In the genomic region with DNA sequence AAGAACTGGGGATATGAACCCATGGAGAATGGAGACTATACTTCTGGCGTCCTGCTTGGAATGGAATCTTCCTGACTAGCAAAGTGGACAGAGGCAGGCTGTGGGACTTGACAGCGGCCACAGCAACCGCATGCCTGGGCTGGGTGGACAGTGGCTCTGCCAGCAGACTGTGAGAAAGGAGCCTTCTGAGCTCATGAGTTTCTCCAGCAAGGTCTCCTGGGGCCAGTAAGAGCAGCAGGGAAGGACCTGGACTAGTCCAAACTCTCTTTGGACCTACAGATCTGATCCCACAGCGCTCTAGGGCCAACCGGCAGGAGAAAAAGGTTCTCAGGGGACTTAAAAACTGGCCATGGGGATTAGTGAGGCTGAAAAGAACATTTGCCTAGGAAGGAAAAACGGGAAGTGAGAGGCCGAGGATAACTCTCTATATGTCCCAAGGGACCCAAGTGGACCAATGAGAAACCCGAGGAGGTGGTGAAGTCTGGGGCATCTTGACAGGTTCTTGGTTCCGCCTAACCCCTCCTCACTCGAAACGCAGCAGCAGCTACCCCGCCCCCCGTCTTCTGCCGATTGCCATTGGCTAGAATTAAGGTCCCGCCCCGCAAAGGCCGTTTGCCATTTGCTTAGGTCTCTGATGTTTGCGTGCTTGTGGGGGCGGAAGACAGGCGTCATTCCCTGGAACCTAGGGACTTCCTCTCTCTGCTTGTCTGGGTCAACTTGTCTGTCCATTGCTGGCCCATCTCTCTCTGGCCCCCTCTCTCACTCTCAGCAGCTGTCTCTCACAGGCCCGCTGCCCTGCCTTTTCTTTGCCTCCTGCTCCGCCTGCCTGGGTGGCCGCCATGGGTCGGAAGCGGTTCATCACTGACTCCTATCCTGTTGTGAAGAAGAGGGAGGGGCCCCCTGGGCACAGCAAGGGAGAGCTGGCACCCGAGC, we compare ENCODE assay signal across 7 mouse cellular contexts. TPM values are rescaled to one million over a fixed set of nuclear protein-coding genes. Genes with fewer than 3 reads are reported as not detected.
DNase-seq lines count a peak whose midpoint lies in the region; ATAC-seq and TF ChIP-seq lines count a peak whose summit lies in the region.

A gene (plus strand): TSS at position 647 of the 933 bp plus-strand sequence.

- ATAC-seq in intestine, postnatal 0 days: peak; percentile 82
- peak; percentile 90 for ATAC-seq in midbrain, embryonic 12.5 days (ENCODE audit: low FRiP score, low read depth)

- peak within 1 kb of the TSS; percentile 84 for H3K4me2 ChIP-seq in intestine, postnatal 0 days (replicated peaks; ENCODE audit: low read depth)
- peak within 1 kb of the TSS; percentile 88 for H3K4me2 ChIP-seq in midbrain, embryonic 12.5 days (replicated peaks)

- no peaks in the 10 kb centered on the region for H3K36me3 ChIP-seq in intestine, postnatal 0 days (ENCODE audit: control insufficient read depth, insufficient read depth)
- no peaks in the 10 kb centered on the region for H3K36me3 ChIP-seq in midbrain, embryonic 12.5 days
- no peaks in the 10 kb centered on the region for H3K36me3 ChIP-seq in small intestine, adult 2 months (ENCODE audit: control insufficient read depth, insufficient read depth, low read length)

- DNase-seq in adrenal gland, adult 8-10 months: peak; percentile 97
- peak; percentile 89 for DNase-seq in embryo, embryonic 9.5 days (ENCODE audit: extremely low spot score)
- peak; percentile 95 to 97 for DNase-seq in gastrocnemius, postnatal 4 days (ENCODE audit: low spot score in 2 of 2)
- peak; percentile 97 for DNase-seq in left cerebral cortex, postnatal 4 days

- peak within 1 kb of the TSS; percentile 53 for H3K4me3 ChIP-seq in intestine, postnatal 0 days (ENCODE audit: low read depth, low read length)
- H3K4me3 ChIP-seq in midbrain, embryonic 12.5 days: peak within 1 kb of the TSS; percentile 60
- peak within 1 kb of the TSS; percentile 76 for H3K4me3 ChIP-seq in small intestine, adult 2 months (ENCODE audit: low read depth, low read length)

- intact Hi-C loops in left cerebral cortex, postnatal 4 days (cut with DNase I): no loop called here

- no peak for TF ChIP-seq CTCF in intestine, postnatal 0 days (IDR thresholded peaks at IDR 0.05; ENCODE audit: low read depth)
- no peak for TF ChIP-seq CTCF in small intestine, adult 2 months (IDR thresholded peaks at IDR 0.05; ENCODE audit: extremely low read depth, insufficient read length, insufficient replicate concordance, low read depth, low read length)

- no peaks in the 10 kb centered on the region for H3K9me3 ChIP-seq in intestine, postnatal 0 days (ENCODE audit: control insufficient read depth)
- H3K9me3 ChIP-seq in midbrain, embryonic 12.5 days: no peaks in the 10 kb centered on the region

- TF ChIP-seq POLR2A in small intestine, adult 2 months (IDR thresholded peaks at IDR 0.05; ENCODE audit: low read depth, low read length): peak; percentile 88

- peaks cover 7% of the 10 kb centered on the region for H3K4me1 ChIP-seq in intestine, postnatal 0 days (replicated peaks; ENCODE audit: control insufficient read depth, insufficient read depth, low read length)
- H3K4me1 ChIP-seq in midbrain, embryonic 12.5 days: peaks cover 12% of the 10 kb centered on the region
- peaks cover 12% of the 10 kb centered on the region for H3K4me1 ChIP-seq in small intestine, adult 2 months (ENCODE audit: control insufficient read depth, insufficient read depth, insufficient read length, low read length)

- peak within 1 kb of the TSS; percentile 89 for H3K27ac ChIP-seq in intestine, postnatal 0 days (ENCODE audit: low read depth, low read length)
- peak within 1 kb of the TSS; percentile 60; the same call in 1 of the 2 replicates for H3K27ac ChIP-seq in midbrain, embryonic 12.5 days (replicated peaks)
- peak within 1 kb of the TSS; percentile 97 for H3K27ac ChIP-seq in small intestine, adult 2 months (ENCODE audit: insufficient read depth, low read depth, low read length)

- H3K27me3 ChIP-seq in intestine, postnatal 0 days (replicated peaks; ENCODE audit: control insufficient read depth, insufficient read depth, low read length): no peaks in the 10 kb centered on the region
- H3K27me3 ChIP-seq in midbrain, embryonic 12.5 days: peaks cover 44% of the 10 kb centered on the region
- no peaks in the 10 kb centered on the region for H3K27me3 ChIP-seq in small intestine, adult 2 months (ENCODE audit: control insufficient read depth, insufficient read depth, low read length)

- H3K9ac ChIP-seq in intestine, postnatal 0 days (ENCODE audit: low read depth, low read length): peak within 1 kb of the TSS; percentile 63
- H3K9ac ChIP-seq in midbrain, embryonic 12.5 days (replicated peaks): peak within 1 kb of the TSS; percentile 68

- WGBS in intestine, postnatal 0 days: 13% methylated on average over 26 of the region's 26 CpGs
- WGBS in midbrain, embryonic 12.5 days: 13% methylated on average over 26 of the region's 26 CpGs
- WGBS in small intestine, adult 2 months: 10% methylated on average over 26 of the region's 26 CpGs

RNA-seq across cellular contexts. Expression of the gene that starts here (rescaled TPM):
- total RNA-seq in adrenal gland, adult 8-10 months (2022): 10 to 100 TPM; 39.0 to 53.5 (median 52.4) TPM
- total RNA-seq in gastrocnemius, postnatal 4 days (2021): 10 to 100 TPM; 31.4 to 34.3 TPM
- 81.5 and 87.8 TPM in 2 replicates for polyA plus RNA-seq in intestine, postnatal 0 days (2015; fragmentation: Nextera tagmentation; extraction: Ambion mirVana)
- 10 to 100 TPM; 11.3 to 11.9 TPM for total RNA-seq in left cerebral cortex, postnatal 4 days (2021)
- 15.2 and 16.1 TPM in 2 replicates for polyA plus RNA-seq in midbrain, embryonic 12.5 days (2016; fragmentation: Nextera tagmentation; extraction: Ambion mirVana)
- polyA plus RNA-seq in small intestine, adult 2 months (2012; rRNA removed): 46.4 and 118 TPM in 2 replicates

Comparison
In these comparisons a context has a peak if more than half of its experiments do, and no peak if none do; other contexts are left out.
1. Peak in every context shown above with its lines: DNase-seq, ATAC-seq, H3K4me3 ChIP-seq and H3K27ac ChIP-seq.